Mouse (Mus musculus) kidney, postnatal 4 days (tissue): ENCODE measurements around the gene Mrpl21.

Source experiments
- DNase-seq, 2 experiments: peaks; one replicate each; pipeline ENCODE4 v3.0.0; 2021; ENCODE audit warnings: mixed read lengths in 2 of 2

Gene Mrpl21

DNA sequence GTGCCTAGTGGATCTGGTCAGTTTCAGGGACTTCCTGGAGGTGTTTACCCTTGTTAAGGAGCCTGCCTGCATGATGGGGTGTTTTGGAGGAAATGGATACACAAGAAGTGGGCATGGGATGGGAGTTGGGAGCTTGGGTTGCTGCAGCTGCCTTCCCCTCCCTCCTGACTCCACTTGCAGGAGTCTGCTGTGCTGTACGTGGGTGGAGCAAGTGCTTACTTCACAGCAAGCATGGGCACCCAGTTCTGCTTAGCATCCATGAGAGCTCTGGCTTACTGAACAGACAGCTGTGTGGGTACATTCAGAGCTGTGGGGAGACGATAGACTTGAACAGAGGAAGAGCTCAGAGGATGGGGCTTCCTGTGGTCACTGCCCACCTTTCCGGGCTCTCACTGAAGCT, 58.3 kb downstream of the Mrpl21 start:
- DNase-seq = no peak
